9 mouse cellular contexts compared by ENCODE assay signal in genomic region chr3:152208096-152208885, GRCm38 (mm10). TPM values are rescaled to one million over a fixed set of nuclear protein-coding genes. Genes with fewer than 3 reads are reported as not detected.
DNase-seq lines count a peak whose midpoint lies in the region; ATAC-seq and TF ChIP-seq lines count a peak whose summit lies in the region.
"Had no signal": no experiment of that assay in that cellular context is flagged by ENCODE, and none has a peak within 500 bp of the region (broad histone marks: within the 10 kb centered on the region; RNA-seq: fewer than 3 reads in every experiment).

No protein-coding gene starts in this region.

- no peaks in the 10 kb centered on the region for H3K36me3 ChIP-seq in embryonic facial prominence, embryonic 14.5 days (ENCODE audit: control insufficient read depth, insufficient read depth, low read length)
- H3K36me3 ChIP-seq in hindbrain, embryonic 15.5 days = no peaks in the 10 kb centered on the region
- H3K36me3 ChIP-seq in midbrain, postnatal 0 days (ENCODE audit: insufficient read depth, low read length) = no peaks in the 10 kb centered on the region

- peak overlapping the region; percentile 93 for H3K4me2 ChIP-seq in embryonic facial prominence, embryonic 14.5 days (ENCODE audit: low read depth, low read length)
- H3K4me2 ChIP-seq in hindbrain, embryonic 15.5 days = peak overlapping the region; percentile 77
- 0 out of 2 replicates have a peak overlapping the region, but pooled peaks have one; percentile 9 for H3K4me2 ChIP-seq in midbrain, postnatal 0 days (ENCODE audit: low read depth, low read length, poor library complexity, severe bottlenecking)

- intact Hi-C loops in left cerebral cortex, postnatal 14 days (cut with DNase I) = loop anchor here (2.0 kb wide), 1 partner anchor 15 kb away; no protein-coding TSS in a partner anchor

- TF ChIP-seq CTCF in layer of hippocampus, adult 2 months (conservative IDR thresholded peaks at IDR 0.05) = no peak
- no peak for TF ChIP-seq CTCF in midbrain, postnatal 0 days (IDR thresholded peaks at IDR 0.05)

- H3K9ac ChIP-seq in embryonic facial prominence, embryonic 14.5 days (ENCODE audit: low read depth, low read length) = no peak overlapping the region
- H3K9ac ChIP-seq in hindbrain, embryonic 15.5 days = 0 out of 2 replicates have a peak overlapping the region, but pooled peaks have one; percentile 16
- H3K9ac ChIP-seq in midbrain, postnatal 0 days (replicated peaks; ENCODE audit: low read length, poor library complexity, severe bottlenecking) = peak overlapping the region; percentile 99

- DNase-seq in layer of hippocampus, adult 2 months (ENCODE audit: low spot score in 2 of 2) = no peak
- DNase-seq in layer of hippocampus, adult 8-10 months (ENCODE audit: low spot score in 2 of 2) = no peak
- DNase-seq in embryonic facial prominence, embryonic 14.5 days (ENCODE audit: low spot score) = no peak
- DNase-seq in midbrain, postnatal 0 days (ENCODE audit: low spot score) = no peak
- no peak for DNase-seq in left cerebral cortex, postnatal 14 days (ENCODE audit: low spot score in 2 of 2)
- no peak for DNase-seq in spleen, adult 12 weeks (ENCODE audit: low spot score)
- DNase-seq: cerebellum, adult 18-20 months had no signal

- WGBS in embryonic facial prominence, embryonic 14.5 days = 90% methylated on average over 7 of the region's 7 CpGs
- WGBS in hindbrain, embryonic 15.5 days = 93% methylated on average over 7 of the region's 7 CpGs
- WGBS in midbrain, postnatal 0 days = 90% methylated on average over 7 of the region's 7 CpGs

- no peak for ATAC-seq in embryonic facial prominence, embryonic 14.5 days (ENCODE audit: low read depth)
- ATAC-seq in hindbrain, embryonic 15.5 days (ENCODE audit: low FRiP score, low read depth) = no peak
- no peak for ATAC-seq in midbrain, postnatal 0 days (ENCODE audit: low FRiP score)

- no peak overlapping the region; the same call in 1 of the 2 replicates for H3K27ac ChIP-seq in layer of hippocampus, adult 2 months
- no peak overlapping the region for H3K27ac ChIP-seq in embryonic facial prominence, embryonic 14.5 days (replicated peaks; ENCODE audit: low read depth, low read length)
- H3K27ac ChIP-seq in hindbrain, embryonic 15.5 days (replicated peaks) = no peak overlapping the region
- no peak overlapping the region for H3K27ac ChIP-seq in midbrain, postnatal 0 days (ENCODE audit: low read depth, low read length)

- no peaks in the 10 kb centered on the region for H3K9me3 ChIP-seq in embryonic facial prominence, embryonic 14.5 days (ENCODE audit: control insufficient read depth, low read length)
- H3K9me3 ChIP-seq in hindbrain, embryonic 15.5 days = no peaks in the 10 kb centered on the region
- no peaks in the 10 kb centered on the region for H3K9me3 ChIP-seq in midbrain, postnatal 0 days (ENCODE audit: low read length)

- H3K27me3 ChIP-seq in embryonic facial prominence, embryonic 14.5 days (replicated peaks; ENCODE audit: control insufficient read depth, insufficient read depth, low read length) = no peaks in the 10 kb centered on the region
- H3K27me3 ChIP-seq in hindbrain, embryonic 15.5 days = no peaks in the 10 kb centered on the region
- H3K27me3 ChIP-seq in midbrain, postnatal 0 days (ENCODE audit: insufficient read depth, low read length) = no peaks in the 10 kb centered on the region

- peak overlapping the region; percentile 85 for H3K4me3 ChIP-seq in layer of hippocampus, adult 2 months
- peak overlapping the region; percentile 98; the same call in 1 of the 2 replicates for H3K4me3 ChIP-seq in embryonic facial prominence, embryonic 14.5 days (ENCODE audit: low read depth, low read length)
- no peak overlapping the region for H3K4me3 ChIP-seq in hindbrain, embryonic 15.5 days
- H3K4me3 ChIP-seq in midbrain, postnatal 0 days (ENCODE audit: low read depth, low read length) = no peak overlapping the region

- H3K4me1 ChIP-seq in embryonic facial prominence, embryonic 14.5 days (ENCODE audit: control insufficient read depth, insufficient read depth, low read length) = peaks cover 15% of the 10 kb centered on the region
- peaks cover 26% of the 10 kb centered on the region for H3K4me1 ChIP-seq in hindbrain, embryonic 15.5 days (replicated peaks)
- peaks cover 17% of the 10 kb centered on the region for H3K4me1 ChIP-seq in midbrain, postnatal 0 days (ENCODE audit: insufficient read depth, low read length)

RNA-seq across cellular contexts. Expression of gene Dnajb4, which starts 1.8 kb away (rescaled TPM):
- 10 to 100 TPM; 61.5 to 62.6 TPM for total RNA-seq in layer of hippocampus, adult 2 months (2021)
- 10 to 100 TPM; 51.8 to 78.7 (median 62.1) TPM for total RNA-seq in layer of hippocampus, adult 8-10 months (2022)
- polyA plus RNA-seq in embryonic facial prominence, embryonic 14.5 days (2014; fragmentation: Nextera tagmentation; extraction: Ambion mirVana) = 32.6 and 36.5 TPM in 2 replicates
- 42.4 and 42.5 TPM in 2 replicates for polyA plus RNA-seq in hindbrain, embryonic 15.5 days (2015; fragmentation: Nextera tagmentation; extraction: Ambion mirVana)
- total RNA-seq in midbrain, postnatal 0 days (2014; rRNA removed) = 43.9 and 67.2 TPM in 2 replicates
- 47.1 and 50.3 TPM in 2 replicates for polyA plus RNA-seq in midbrain, postnatal 0 days (2015; fragmentation: Nextera tagmentation; extraction: Ambion mirVana)
- 10 to 100 TPM; 59.0 to 60.4 TPM for total RNA-seq in left cerebral cortex, postnatal 14 days (2021)

RNA-seq across cellular contexts. Expression of gene Fubp1, which starts 1.9 kb away (rescaled TPM):
- 100 to 1,000 TPM; 123 to 140 TPM for total RNA-seq in layer of hippocampus, adult 2 months (2021)
- total RNA-seq in layer of hippocampus, adult 8-10 months (2022) = 100 to 1,000 TPM; 114 to 141 (median 131) TPM
- polyA plus RNA-seq in embryonic facial prominence, embryonic 14.5 days (2014; fragmentation: Nextera tagmentation; extraction: Ambion mirVana) = 199 and 200 TPM in 2 replicates
- 201 and 208 TPM in 2 replicates for polyA plus RNA-seq in hindbrain, embryonic 15.5 days (2015; fragmentation: Nextera tagmentation; extraction: Ambion mirVana)
- total RNA-seq in midbrain, postnatal 0 days (2014; rRNA removed) = 183 and 237 TPM in 2 replicates
- polyA plus RNA-seq in midbrain, postnatal 0 days (2015; fragmentation: Nextera tagmentation; extraction: Ambion mirVana) = 94.6 and 127 TPM in 2 replicates
- 100 to 1,000 TPM; 106 to 112 TPM for total RNA-seq in left cerebral cortex, postnatal 14 days (2021)

RNA-seq across cellular contexts. Expression of gene Gipc2, which starts 42.3 kb away (rescaled TPM):
- 1 to 10 TPM in 1 of 2 experiments, under 1 TPM in 1; 0.98 to 1.3 TPM for total RNA-seq in layer of hippocampus, adult 2 months (2021)
- 1 to 10 TPM in 3 of 4 experiments, under 1 TPM in 1; 0.68 to 1.9 (median 1.5) TPM for total RNA-seq in layer of hippocampus, adult 8-10 months (2022)
- 2.3 and 4.6 TPM in 2 replicates for polyA plus RNA-seq in embryonic facial prominence, embryonic 14.5 days (2014; fragmentation: Nextera tagmentation; extraction: Ambion mirVana)
- polyA plus RNA-seq in hindbrain, embryonic 15.5 days (2015; fragmentation: Nextera tagmentation; extraction: Ambion mirVana) = 13.5 and 13.7 TPM in 2 replicates
- total RNA-seq in midbrain, postnatal 0 days (2014; rRNA removed) = 13.0 and 21.1 TPM in 2 replicates
- 10.3 and 12.8 TPM in 2 replicates for polyA plus RNA-seq in midbrain, postnatal 0 days (2015; fragmentation: Nextera tagmentation; extraction: Ambion mirVana)
- 1 to 10 TPM; 3.1 to 4.1 TPM for total RNA-seq in left cerebral cortex, postnatal 14 days (2021)
- total RNA-seq: neutrophil, adult 5-6 weeks had no signal

RNA-seq across cellular contexts. Expression of gene Nexn, which starts 57.9 kb away (rescaled TPM):
- total RNA-seq in layer of hippocampus, adult 2 months (2021) = 1 to 10 TPM in 1 of 2 experiments, under 1 TPM in 1; 0.95 to 1.8 TPM
- total RNA-seq in layer of hippocampus, adult 8-10 months (2022) = 1 to 10 TPM in 2 of 4 experiments, under 1 TPM in 2; 0.65 to 2.9 (median 1.3) TPM
- 30.8 and 42.0 TPM in 2 replicates for polyA plus RNA-seq in embryonic facial prominence, embryonic 14.5 days (2014; fragmentation: Nextera tagmentation; extraction: Ambion mirVana)
- 1.4 and 1.8 TPM in 2 replicates for polyA plus RNA-seq in hindbrain, embryonic 15.5 days (2015; fragmentation: Nextera tagmentation; extraction: Ambion mirVana)
- total RNA-seq in midbrain, postnatal 0 days (2014; rRNA removed) = 0.11 and 0.28 TPM in 2 replicates
- polyA plus RNA-seq in midbrain, postnatal 0 days (2015; fragmentation: Nextera tagmentation; extraction: Ambion mirVana) = 1.5 and 2.3 TPM in 2 replicates
- 1 to 10 TPM; 1.6 to 1.8 TPM for total RNA-seq in left cerebral cortex, postnatal 14 days (2021)

Comparison
In these comparisons a context has a peak if more than half of its experiments do, and no peak if none do; other contexts are left out.
1. H3K4me3 ChIP-seq: peak in layer of hippocampus, adult 2 months (single experiment) and embryonic facial prominence, embryonic 14.5 days (single experiment); none in hindbrain, embryonic 15.5 days (single experiment) and midbrain, postnatal 0 days (single experiment).
2. H3K4me2 ChIP-seq: peak in every context shown above with its lines; median percentile 93 in embryonic facial prominence, embryonic 14.5 days; 77 in hindbrain, embryonic 15.5 days; 9 in midbrain, postnatal 0 days.